Mouse (Mus musculus): Measurements from ENCODE around the gene Metap2.
"Not testable (repeated sequence)": the region's sequence is repeated elsewhere in the genome, so short reads cannot be mapped to it uniquely, and the experiment has no call there.

Metap2 gene

DNA sequence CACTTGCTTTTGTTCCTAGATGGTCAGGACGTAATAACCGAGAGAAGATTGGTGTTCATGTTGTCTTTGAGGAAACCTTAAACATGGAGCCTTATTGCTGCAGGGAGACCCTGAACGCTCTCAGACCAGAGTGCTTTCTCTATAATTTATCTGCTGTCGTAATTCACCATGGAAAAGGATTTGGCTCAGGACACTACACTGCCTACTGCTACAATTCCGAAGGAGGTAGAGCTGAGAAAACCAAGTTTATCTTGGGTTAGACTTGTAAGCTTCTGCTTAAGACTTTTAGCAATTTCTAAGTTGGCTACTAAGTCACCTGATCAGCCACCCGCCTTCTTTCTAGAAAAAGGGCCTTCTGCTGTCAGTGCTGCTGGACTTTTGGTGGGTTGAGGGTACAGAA, 40.8 kb downstream of the Metap2 start:
- intact Hi-C loops (cut with DNase I) = no loop called here

- intact Hi-C loops (cut with DNase I) = no loop called here
Measured at GRCm38 (mm10) chr10:93855126-93855525, 41.8 kb downstream of the Metap2 start.

- intact Hi-C loops (cut with DNase I) = no loop called here
Measured at GRCm38 (mm10) chr10:93846706-93847105, 50.2 kb downstream of the Metap2 start.

DNA sequence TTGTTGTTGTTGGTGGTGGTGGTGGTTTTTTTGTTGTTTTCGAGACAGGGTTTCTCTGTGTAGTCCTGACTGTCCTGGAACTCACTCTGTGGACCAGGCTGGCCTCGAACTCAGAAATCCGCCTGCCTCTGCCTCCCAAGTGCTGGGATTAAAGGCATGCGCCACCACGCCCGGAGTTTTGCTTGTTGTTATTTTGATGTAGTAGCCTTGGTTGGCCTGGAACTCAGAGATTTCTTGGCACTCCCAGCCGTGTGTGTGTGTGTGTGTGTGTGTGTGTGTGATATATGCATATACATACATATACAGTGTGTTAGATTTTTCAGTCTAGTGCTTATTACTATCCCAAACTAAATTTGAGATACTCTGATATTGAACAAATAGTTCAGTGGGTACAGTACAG, 61.8 kb downstream of the Metap2 start:
- intact Hi-C loops (cut with DNase I) = not testable (repeated sequence)

GRCm38 (mm10) chr10:93834394-93834745, 62.5 kb downstream of the Metap2 start:
- intact Hi-C loops (cut with DNase I) = no loop called here

DNA sequence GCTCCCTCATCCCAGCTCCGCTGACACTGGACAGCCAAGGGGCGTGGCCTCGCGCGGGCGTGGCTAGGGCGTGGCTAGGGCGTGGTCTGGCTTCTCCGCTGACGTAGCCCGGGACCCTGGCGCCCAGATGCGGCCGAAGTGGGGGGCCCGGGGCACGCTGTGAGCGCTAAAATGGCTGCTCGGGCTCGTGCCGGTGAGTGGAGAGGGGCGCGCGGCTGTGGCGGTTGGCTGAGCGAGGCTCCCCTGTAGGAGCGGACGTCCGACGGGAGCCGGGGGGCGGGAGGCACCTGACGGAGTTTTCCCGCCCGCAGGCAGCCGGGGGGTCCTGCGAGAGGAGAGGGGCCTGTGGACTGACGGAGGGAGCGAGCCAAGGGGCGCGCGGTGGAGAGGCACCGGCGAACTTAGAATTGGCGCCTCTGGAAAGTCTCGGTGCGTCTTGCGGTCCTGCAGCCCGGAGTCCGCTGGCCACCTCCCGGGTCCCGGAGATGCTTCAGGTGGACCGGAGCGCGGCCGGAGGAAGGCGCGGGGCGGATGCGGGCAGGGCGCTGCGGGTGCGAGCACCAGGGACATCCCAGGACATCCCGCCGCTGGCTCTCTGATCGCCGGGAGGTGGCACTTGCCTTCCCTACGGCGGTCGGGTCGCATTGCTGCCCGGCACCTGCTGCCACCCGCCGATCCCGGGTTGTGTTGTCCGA, 63.0 kb downstream of the Metap2 start:
- intact Hi-C loops (cut with DNase I) = no loop called here

DNA sequence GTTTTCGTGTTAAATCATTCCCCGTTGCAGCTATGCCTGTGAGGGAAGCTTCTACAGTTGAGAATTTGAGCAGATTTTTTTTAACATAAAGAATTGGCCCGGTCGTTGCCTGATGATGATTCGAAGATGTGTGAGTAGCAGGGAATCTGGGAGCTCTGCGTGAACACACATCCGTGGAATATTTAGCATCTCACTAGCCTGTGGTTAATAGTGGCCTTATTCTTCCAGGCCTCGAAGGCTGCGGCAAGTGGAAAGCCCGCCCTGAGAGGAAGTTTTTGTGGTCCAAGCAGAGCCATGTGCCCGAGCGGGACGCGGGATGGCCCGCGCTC, 63.6 kb downstream of the Metap2 start:
- intact Hi-C loops (cut with DNase I) = no loop called here

- intact Hi-C loops (cut with DNase I) = no loop called here
Measured at GRCm38 (mm10) chr10:93832811-93833210, 64.1 kb downstream of the Metap2 start.

DNA sequence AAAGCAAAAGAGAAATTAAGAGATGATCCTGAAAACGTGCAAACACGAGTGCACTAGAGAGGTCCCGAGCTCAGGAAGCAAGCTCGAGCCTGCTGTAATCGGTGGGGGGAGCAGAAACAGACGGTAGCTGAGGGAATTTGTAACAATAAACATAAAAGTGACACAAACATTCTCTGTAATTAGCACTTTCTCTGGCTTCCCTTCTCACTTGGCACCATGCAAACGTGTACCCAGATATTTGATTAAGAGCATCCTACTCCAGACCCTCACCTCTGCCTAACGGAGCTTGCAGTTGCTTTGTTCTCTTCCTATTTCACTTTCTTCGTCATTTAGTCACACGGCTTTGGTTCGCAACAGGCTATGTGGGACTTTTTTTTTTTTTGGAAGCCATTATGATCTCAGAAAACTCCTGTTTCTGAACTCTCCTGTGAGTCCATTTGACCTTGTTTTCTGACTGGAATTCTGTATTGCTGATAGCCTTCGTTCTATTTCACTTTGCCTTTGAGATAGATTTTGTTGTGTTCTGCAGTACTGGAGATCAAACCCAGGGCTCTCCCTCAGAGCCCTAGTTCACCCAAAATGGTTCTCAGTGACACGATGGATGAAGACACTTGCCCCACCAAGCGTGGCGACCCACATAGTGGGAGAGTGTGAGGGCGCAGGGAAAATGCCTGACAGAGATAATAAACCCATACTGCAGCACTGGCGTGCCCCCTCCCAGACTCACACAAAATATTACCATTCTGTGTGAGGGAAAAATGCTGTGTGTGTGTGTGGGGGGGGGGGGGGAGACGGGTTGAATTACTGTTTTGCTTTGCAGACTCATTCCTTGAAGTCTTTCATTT, 64.9 kb downstream of the Metap2 start:
- intact Hi-C loops (cut with DNase I) = no loop called here

DNA sequence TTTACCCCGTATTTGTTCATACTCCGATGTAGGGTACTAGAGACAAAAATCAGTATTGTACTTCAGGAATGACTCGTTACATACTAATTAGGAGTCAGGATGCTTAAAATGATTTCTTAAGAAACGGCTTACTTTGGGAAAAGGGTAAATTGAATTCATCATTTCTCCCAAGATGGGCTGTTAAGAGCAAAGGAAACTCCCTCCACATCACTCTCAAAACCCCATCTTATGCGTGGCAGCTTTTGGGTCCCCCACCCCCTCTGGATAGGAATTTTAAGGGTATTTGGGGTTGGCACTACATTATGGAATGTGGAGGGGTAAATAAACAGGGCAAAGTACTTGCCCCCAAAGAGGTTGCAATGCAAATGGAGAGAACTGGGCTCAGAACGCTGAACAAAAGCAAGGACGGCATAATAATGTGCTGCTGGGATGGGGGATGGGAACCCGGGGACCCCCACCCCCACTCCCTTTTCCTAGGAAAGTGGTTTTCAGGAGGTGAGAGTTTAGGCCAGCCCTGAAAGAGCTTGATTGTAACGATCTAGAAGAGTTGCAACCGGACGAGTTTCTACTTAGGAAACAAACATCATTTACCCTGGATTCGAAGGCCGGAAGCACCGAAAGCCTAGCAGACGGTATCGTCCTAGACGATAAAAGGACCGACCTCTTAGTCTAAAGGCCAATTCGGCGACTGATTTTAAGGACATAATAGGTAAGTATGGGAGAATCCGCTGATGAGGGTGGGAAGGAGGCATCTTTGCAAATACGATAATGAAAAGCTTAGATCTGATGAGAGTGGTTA, 65.8 kb downstream of the Metap2 start, which contains the start of gene Usp44:
TSS of gene Usp44 (plus strand) at position 625 of the 799 bp plus-strand sequence.
- intact Hi-C loops (cut with DNase I) = no loop called here

- intact Hi-C loops (cut with DNase I) = no loop called here
Measured at GRCm38 (mm10) chr10:93829898-93830831, 66.7 kb downstream of the Metap2 start.

GRCm38 (mm10) chr10:93818661-93819060, 78.2 kb downstream of the Metap2 start:
- intact Hi-C loops (cut with DNase I) = loop anchor here (5.0 to 10.0 kb wide), 2 partner anchors 146 to 299 kb away; no protein-coding TSS in a partner anchor

GRCm38 (mm10) chr10:93813755-93814154, 83.1 kb downstream of the Metap2 start:
- intact Hi-C loops (cut with DNase I) = loop anchor here (5.0 to 10.0 kb wide), 2 partner anchors 151 to 221 kb away; no protein-coding TSS in a partner anchor

DNA sequence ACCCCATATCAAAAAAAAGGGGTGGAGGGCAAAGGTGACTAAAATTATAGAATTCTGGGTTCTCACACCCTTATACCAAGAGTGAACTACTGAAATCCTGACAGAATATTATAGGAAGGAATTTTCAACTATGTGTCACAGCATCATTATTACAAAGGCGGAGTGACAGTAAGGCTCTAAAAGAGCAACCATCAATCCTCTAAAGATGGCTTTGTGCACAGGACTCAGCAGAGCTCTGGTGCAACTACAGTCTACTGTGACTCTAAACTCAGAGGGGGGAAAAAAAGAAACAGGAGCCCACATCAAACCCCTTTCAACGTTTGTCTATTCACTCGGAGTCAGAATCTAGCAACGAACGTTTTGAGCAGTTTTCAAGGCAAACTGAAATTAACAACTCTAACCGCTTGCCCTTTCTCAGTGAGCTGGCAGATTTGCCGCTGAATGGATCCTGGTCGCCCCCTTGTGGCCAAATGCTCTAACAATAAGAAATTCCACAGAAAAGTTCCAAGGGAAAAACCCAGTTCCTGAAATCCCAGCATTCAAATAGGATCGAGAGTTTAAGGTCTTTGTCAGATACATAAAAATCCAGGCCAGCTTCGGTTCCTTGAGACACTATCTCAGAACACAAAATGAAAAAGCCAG, 84.0 kb downstream of the Metap2 start:
- intact Hi-C loops (cut with DNase I) = loop anchor here (5.0 to 10.0 kb wide), 2 partner anchors 152 to 221 kb away; no protein-coding TSS in a partner anchor

GRCm38 (mm10) chr10:93812098-93812497, 84.8 kb downstream of the Metap2 start:
- intact Hi-C loops (cut with DNase I) = loop anchor here (5.0 to 10.0 kb wide), 2 partner anchors 153 to 220 kb away; no protein-coding TSS in a partner anchor

GRCm38 (mm10) chr10:93810590-93811185, 86.2 kb downstream of the Metap2 start:
- intact Hi-C loops (cut with DNase I) = loop anchor here (5.0 to 10.0 kb wide), 2 partner anchors 154 to 218 kb away; no protein-coding TSS in a partner anchor

DNA sequence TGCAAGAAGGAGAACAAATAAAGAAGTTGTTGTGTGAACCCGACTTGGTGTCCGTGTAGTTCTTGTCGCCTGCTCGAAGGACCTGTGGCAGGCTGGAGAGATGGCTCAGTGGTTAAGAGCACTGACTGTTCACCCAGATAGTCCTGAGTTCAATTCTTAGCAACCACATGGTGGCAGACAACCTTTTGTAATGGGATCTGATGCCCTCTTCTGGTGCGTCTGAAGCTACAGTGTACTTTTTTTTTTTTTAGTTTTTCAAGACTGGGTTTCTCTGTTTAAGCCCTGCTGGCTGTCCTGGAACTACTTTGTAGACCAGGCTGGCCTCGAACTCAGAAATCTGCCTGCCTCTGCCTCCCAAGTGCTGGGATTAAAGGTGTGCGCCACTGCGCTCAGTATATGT, 87.5 kb downstream of the Metap2 start:
- intact Hi-C loops (cut with DNase I) = not testable (repeated sequence)

Measured in adrenal gland (tissue).